Mouse (Mus musculus): ENCODE results near the gene Cd59b.
"Not testable (repeated sequence)": the region's sequence is repeated elsewhere in the genome, so short reads cannot be mapped to it uniquely, and the experiment has no call there.

GRCm38 (mm10) chr2:104111170-104111797, 41.6 kb downstream of the Cd59b start:
- TF ChIP-seq POLR2A (IDR thresholded peaks at IDR 0.05; ENCODE audit: low read depth, low read length); CTCF (IDR thresholded peaks at IDR 0.05; ENCODE audit: borderline replicate concordance, insufficient read depth, low read length): not testable (repeated sequence)
